Mouse (Mus musculus): Measurements from ENCODE around the gene Csf3. TPM values are rescaled to one million over a fixed set of nuclear protein-coding genes. Genes with fewer than 3 reads are reported as not detected.
"Not testable (repeated sequence)": the region's sequence is repeated elsewhere in the genome, so short reads cannot be mapped to it uniquely, and the experiment has no call there.

The Csf3 gene
- total and polyA plus RNA-seq, 3 experiments: 0.18 TPM; not detected in 2

DNA sequence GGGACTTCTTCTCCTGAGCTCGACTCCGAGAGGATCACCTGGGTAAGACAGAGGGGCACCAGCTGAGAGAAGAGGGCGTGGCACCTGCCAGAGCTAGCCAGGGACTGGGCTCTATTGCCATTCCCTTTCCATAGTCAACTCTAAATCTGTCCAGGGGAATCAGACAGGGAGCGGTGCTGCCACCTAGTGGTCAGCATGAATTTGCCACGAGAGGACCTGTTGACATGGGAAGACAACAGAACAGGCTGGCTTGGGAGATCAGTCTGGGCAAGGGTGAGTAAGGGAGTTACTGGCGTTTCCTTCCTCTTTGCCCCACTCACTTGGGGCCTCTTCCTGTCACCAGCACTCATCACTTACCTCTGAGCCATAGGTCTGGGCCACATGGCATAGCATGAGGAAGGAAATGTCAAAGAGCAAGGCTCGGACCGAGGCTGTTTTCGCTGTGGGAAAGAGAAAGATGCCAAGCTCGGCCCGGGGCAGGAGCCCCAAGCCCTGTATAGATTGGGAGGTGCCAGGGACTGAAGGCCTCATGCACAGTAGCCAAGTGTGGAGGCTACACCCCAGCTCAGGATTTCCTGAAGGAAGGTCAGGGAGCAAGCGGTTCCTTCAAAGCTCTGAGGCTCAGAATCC, 9.5 kb downstream of the Csf3 start:
- H3K27me3 ChIP-seq (ENCODE audit: control insufficient read depth in 1 of 2, insufficient read depth in 2 of 2, low read length in 2 of 2): no peaks in the 10 kb centered on the region
- H3K4me3 ChIP-seq (ENCODE audit: control insufficient read depth in 1 of 2, insufficient read depth in 1 of 2, low read depth in 2 of 2, low read length in 2 of 2): no peak overlapping the region
- no peak overlapping the region for H3K9ac ChIP-seq (ENCODE audit: control insufficient read depth, low read depth, low read length, poor library complexity, severe bottlenecking)
- H3K4me1 ChIP-seq (ENCODE audit: control insufficient read depth in 1 of 2, insufficient read depth in 2 of 2, low read length in 2 of 2): peaks cover 0 to 7% of the 10 kb centered on the region in 2 experiments; a peak in 2 of 4 replicates
- H3K36me3 ChIP-seq (ENCODE audit: control insufficient read depth in 1 of 2, insufficient read depth in 2 of 2, low read length in 2 of 2): peaks cover 2 to 6% of the 10 kb centered on the region in 2 experiments
- H3K27ac ChIP-seq (ENCODE audit: control insufficient read depth, low read depth, low read length): peak overlapping the region; percentile 9; the same call in 1 of the 2 replicates
- no peak for TF ChIP-seq NELFE (IDR thresholded peaks at IDR 0.05; ENCODE audit: low read depth, low read length)
- TF ChIP-seq MYC (IDR thresholded peaks at IDR 0.05; ENCODE audit: low read depth, low read length): peak; percentile 41; the same call in 1 of the 2 replicates
- TF ChIP-seq CTCF (IDR thresholded peaks at IDR 0.05 in 2 of 3, conservative IDR thresholded peaks at IDR 0.05 in 1 of 3; ENCODE audit: control insufficient read depth in 1 of 3, insufficient read depth in 1 of 3, low read depth in 2 of 3, low read length in 3 of 3, poor library complexity in 1 of 3, severe bottlenecking in 1 of 3): peak; percentile 96 to 99 (median 98)
- 0 out of 2 replicates have a peak, but pooled peaks have one; percentile 19 for TF ChIP-seq MAX (IDR thresholded peaks at IDR 0.05; ENCODE audit: low read length)
- TF ChIP-seq RAD21 (IDR thresholded peaks at IDR 0.05; ENCODE audit: low read depth, low read length): peak; percentile 44
- TF ChIP-seq SMC3 (IDR thresholded peaks at IDR 0.05; ENCODE audit: low read depth, low read length): peak; percentile 69
- no peak for TF ChIP-seq GATA1 (IDR thresholded peaks at IDR 0.05; ENCODE audit: low read depth, low read length)
- H3K9me3 ChIP-seq (replicated peaks; ENCODE audit: insufficient read depth, low read length): no peaks in the 10 kb centered on the region
- no peaks in the 10 kb centered on the region for H3K79me2 ChIP-seq (ENCODE audit: control insufficient read depth, insufficient read depth, low read length, poor library complexity)
- DNase-seq (ENCODE audit: low read depth, low spot score): peak; percentile 91

DNA sequence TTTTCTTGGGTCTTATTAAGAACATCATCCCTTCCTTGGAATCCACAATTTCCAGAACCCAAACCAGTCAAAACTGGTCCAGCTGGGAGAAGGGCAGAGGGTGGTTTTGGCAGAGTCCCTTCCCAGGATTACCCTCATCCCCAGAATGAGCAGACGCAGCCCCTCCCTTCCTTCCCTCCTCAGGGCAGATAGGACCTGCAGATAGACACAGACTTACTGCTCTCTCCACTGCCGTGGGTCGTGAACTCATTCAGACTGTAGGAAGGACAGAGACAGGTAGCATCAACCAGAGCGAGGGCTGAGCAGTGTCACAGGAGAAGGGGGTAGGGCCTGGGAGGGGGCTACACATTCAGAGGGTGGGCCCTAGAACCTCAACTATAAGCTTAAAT, 10.0 kb downstream of the Csf3 start:
- H3K9me3 ChIP-seq (replicated peaks; ENCODE audit: insufficient read depth, low read length): no peaks in the 10 kb centered on the region
- peaks cover 0 to 7% of the 10 kb centered on the region in 2 experiments; a peak in 2 of 4 replicates for H3K4me1 ChIP-seq (ENCODE audit: control insufficient read depth in 1 of 2, insufficient read depth in 2 of 2, low read length in 2 of 2)
- no peak overlapping the region for H3K4me3 ChIP-seq (ENCODE audit: control insufficient read depth in 1 of 2, insufficient read depth in 1 of 2, low read depth in 2 of 2, low read length in 2 of 2)
- no peak for DNase-seq (ENCODE audit: low read depth, low spot score)
- no peak overlapping the region for H3K9ac ChIP-seq (ENCODE audit: control insufficient read depth, low read depth, low read length, poor library complexity, severe bottlenecking)
- H3K27me3 ChIP-seq (ENCODE audit: control insufficient read depth in 1 of 2, insufficient read depth in 2 of 2, low read length in 2 of 2): no peaks in the 10 kb centered on the region
- H3K27ac ChIP-seq (ENCODE audit: control insufficient read depth, low read depth, low read length): peak overlapping the region; percentile 9; the same call in 1 of the 2 replicates
- peaks cover 2 to 6% of the 10 kb centered on the region in 2 experiments for H3K36me3 ChIP-seq (ENCODE audit: control insufficient read depth in 1 of 2, insufficient read depth in 2 of 2, low read length in 2 of 2)
- TF ChIP-seq USF2 (IDR thresholded peaks at IDR 0.05; ENCODE audit: borderline replicate concordance in 1 of 2, insufficient read depth in 1 of 2, low read depth in 1 of 2, low read length in 2 of 2) (no peak), MYC (IDR thresholded peaks at IDR 0.05; ENCODE audit: low read depth, low read length) (no peak), E2F4 (IDR thresholded peaks at IDR 0.05; ENCODE audit: borderline replicate concordance, low read depth, low read length) (no peak)
- H3K79me2 ChIP-seq (ENCODE audit: control insufficient read depth, insufficient read depth, low read length, poor library complexity): no peaks in the 10 kb centered on the region

DNA sequence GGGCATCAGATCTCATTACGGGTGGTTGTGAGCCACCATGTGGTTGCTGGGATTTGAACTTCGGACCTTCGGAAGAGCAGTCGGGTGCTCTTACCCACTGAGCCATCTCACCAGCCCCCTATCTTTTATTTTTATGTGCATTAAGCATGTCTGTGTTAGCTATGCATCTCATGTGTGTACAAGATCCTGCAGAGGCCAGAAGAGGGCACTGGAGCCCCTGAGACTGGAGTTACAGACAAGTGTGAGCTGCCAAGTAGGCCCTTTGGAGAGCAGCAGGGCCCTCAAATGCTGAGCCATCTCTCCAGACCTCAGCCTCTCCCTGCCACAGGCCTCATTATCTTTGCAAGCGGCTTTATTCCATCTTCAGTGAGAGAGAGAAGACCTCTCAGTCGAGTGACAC, 10.9 kb downstream of the Csf3 start:
- not testable (repeated sequence) for H3K4me1 ChIP-seq (ENCODE audit: control insufficient read depth in 1 of 2, insufficient read depth in 2 of 2, low read length in 2 of 2); H3K9me3 ChIP-seq (replicated peaks; ENCODE audit: insufficient read depth, low read length); H3K27me3 ChIP-seq (ENCODE audit: control insufficient read depth in 1 of 2, insufficient read depth in 2 of 2, low read length in 2 of 2); H3K27ac ChIP-seq (ENCODE audit: control insufficient read depth, low read depth, low read length); H3K4me3 ChIP-seq (ENCODE audit: control insufficient read depth in 1 of 2, insufficient read depth in 1 of 2, low read depth in 2 of 2, low read length in 2 of 2); H3K9ac ChIP-seq (ENCODE audit: control insufficient read depth, low read depth, low read length, poor library complexity, severe bottlenecking); H3K79me2 ChIP-seq (ENCODE audit: control insufficient read depth, insufficient read depth, low read length, poor library complexity); H3K36me3 ChIP-seq (ENCODE audit: control insufficient read depth in 1 of 2, insufficient read depth in 2 of 2, low read length in 2 of 2)
- TF ChIP-seq SMC3 (IDR thresholded peaks at IDR 0.05; ENCODE audit: low read depth, low read length) (peak; percentile 64), ZC3H11A (IDR thresholded peaks at IDR 0.05; ENCODE audit: low read depth, low read length) (peak; percentile 25; the same call in 1 of the 2 replicates), TBP (IDR thresholded peaks at IDR 0.05; ENCODE audit: low read depth, low read length) (0 out of 2 replicates have a peak, but pooled peaks have one; percentile 43), RAD21 (IDR thresholded peaks at IDR 0.05; ENCODE audit: low read depth, low read length) (peak; percentile 52), CTCF (IDR thresholded peaks at IDR 0.05 in 2 of 3, conservative IDR thresholded peaks at IDR 0.05 in 1 of 3; ENCODE audit: control insufficient read depth in 1 of 3, insufficient read depth in 1 of 3, low read depth in 2 of 3, low read length in 3 of 3, poor library complexity in 1 of 3, severe bottlenecking in 1 of 3) (peak in 2 of 3 experiments; percentile 54 to 58; a peak in 4 of 6 replicates)
- DNase-seq (ENCODE audit: low read depth, low spot score): peak; percentile 57

Measured in MEL (cell line).